Mouse (Mus musculus): ENCODE data around the gene Ralgapb. TPM values are rescaled to one million over a fixed set of nuclear protein-coding genes. Genes with fewer than 3 reads are reported as not detected.
"Not testable (repeated sequence)": the region's sequence is repeated elsewhere in the genome, so short reads cannot be mapped to it uniquely, and the experiment has no call there.

Ralgapb gene
- polyA plus RNA-seq, 1 experiment from 2014 or later = 20.6 TPM

- H3K36me3 ChIP-seq (replicated peaks; ENCODE audit: control insufficient read depth, insufficient read depth, low read depth, low read length) = no peaks in the 10 kb centered on the region
- no peak overlapping the region for H3K27ac ChIP-seq (replicated peaks; ENCODE audit: low read depth, low read length)
- DNase-seq (ENCODE audit: low spot score) = peak; percentile 93
- peaks cover 5% of the 10 kb centered on the region; the same call in 1 of the 2 replicates for H3K27me3 ChIP-seq (ENCODE audit: control insufficient read depth, insufficient read depth, low read length)
- no peak overlapping the region for H3K4me3 ChIP-seq (ENCODE audit: low read depth, low read length)
- no peaks in the 10 kb centered on the region for H3K9me3 ChIP-seq (replicated peaks; ENCODE audit: control insufficient read depth, low read length)
- no peak overlapping the region for H3K4me2 ChIP-seq (ENCODE audit: low read depth, low read length)
- no peak for ATAC-seq (replicated peaks; ENCODE audit: insufficient number of reproducible peaks, low FRiP score, low TSS enrichment, low read depth)
- no peak overlapping the region for H3K9ac ChIP-seq (replicated peaks; ENCODE audit: low read length)
- no peaks in the 10 kb centered on the region for H3K4me1 ChIP-seq (ENCODE audit: control insufficient read depth, insufficient read depth, low read length)
- 46% methylated on average over 13 of the region's 13 CpGs for WGBS
Measured at GRCm38 (mm10) chr2:158379354-158380078, 30.1 kb upstream of the Ralgapb start.

- Histone ChIP-seq H3K9ac (replicated peaks; ENCODE audit: low read length) (no peak overlapping the region), H3K36me3 (replicated peaks; ENCODE audit: control insufficient read depth, insufficient read depth, low read depth, low read length) (no peaks in the 10 kb centered on the region), H3K9me3 (replicated peaks; ENCODE audit: control insufficient read depth, low read length) (no peaks in the 10 kb centered on the region), H3K27ac (replicated peaks; ENCODE audit: low read depth, low read length) (no peak overlapping the region), H3K4me1 (ENCODE audit: control insufficient read depth, insufficient read depth, low read length) (no peaks in the 10 kb centered on the region), H3K27me3 (ENCODE audit: control insufficient read depth, insufficient read depth, low read length) (no peaks in the 10 kb centered on the region), H3K4me3 (ENCODE audit: low read depth, low read length) (no peak overlapping the region), H3K4me2 (ENCODE audit: low read depth, low read length) (no peak overlapping the region)
- WGBS = 39% methylated on average over 8 of the region's 8 CpGs
- ATAC-seq (replicated peaks; ENCODE audit: insufficient number of reproducible peaks, low FRiP score, low TSS enrichment, low read depth) (no peak), DNase-seq (ENCODE audit: low spot score) (no peak)
Measured at GRCm38 (mm10) chr2:158386072-158386471, 23.6 kb upstream of the Ralgapb start.

GRCm38 (mm10) chr2:158389421-158389820 lies 20.2 kb upstream of the Ralgapb start:
- Histone ChIP-seq H3K27me3 (ENCODE audit: control insufficient read depth, insufficient read depth, low read length) (no peaks in the 10 kb centered on the region), H3K4me2 (ENCODE audit: low read depth, low read length) (no peak overlapping the region), H3K9ac (replicated peaks; ENCODE audit: low read length) (no peak overlapping the region), H3K36me3 (replicated peaks; ENCODE audit: control insufficient read depth, insufficient read depth, low read depth, low read length) (no peaks in the 10 kb centered on the region), H3K27ac (replicated peaks; ENCODE audit: low read depth, low read length) (no peak overlapping the region), H3K9me3 (replicated peaks; ENCODE audit: control insufficient read depth, low read length) (no peaks in the 10 kb centered on the region), H3K4me3 (ENCODE audit: low read depth, low read length) (no peak overlapping the region), H3K4me1 (ENCODE audit: control insufficient read depth, insufficient read depth, low read length) (no peaks in the 10 kb centered on the region)
- DNase-seq (ENCODE audit: low spot score) = no peak
- no peak for ATAC-seq (replicated peaks; ENCODE audit: insufficient number of reproducible peaks, low FRiP score, low TSS enrichment, low read depth)
- WGBS = 71% methylated on average over 7 of the region's 7 CpGs

- no peak overlapping the region for H3K4me3 ChIP-seq (ENCODE audit: low read depth, low read length)
- no peaks in the 10 kb centered on the region for H3K36me3 ChIP-seq (replicated peaks; ENCODE audit: control insufficient read depth, insufficient read depth, low read depth, low read length)
- H3K9ac ChIP-seq (replicated peaks; ENCODE audit: low read length) = no peak overlapping the region
- H3K27ac ChIP-seq (replicated peaks; ENCODE audit: low read depth, low read length) = no peak overlapping the region
- WGBS = 86% methylated on average over 6 of the region's 6 CpGs
- no peaks in the 10 kb centered on the region for H3K9me3 ChIP-seq (replicated peaks; ENCODE audit: control insufficient read depth, low read length)
- no peaks in the 10 kb centered on the region for H3K27me3 ChIP-seq (ENCODE audit: control insufficient read depth, insufficient read depth, low read length)
- no peaks in the 10 kb centered on the region for H3K4me1 ChIP-seq (ENCODE audit: control insufficient read depth, insufficient read depth, low read length)
- no peak for DNase-seq (ENCODE audit: low spot score)
- no peak overlapping the region for H3K4me2 ChIP-seq (ENCODE audit: low read depth, low read length)
- ATAC-seq (replicated peaks; ENCODE audit: insufficient number of reproducible peaks, low FRiP score, low TSS enrichment, low read depth) = no peak
Measured at GRCm38 (mm10) chr2:158396369-158396768, 13.3 kb upstream of the Ralgapb start.

- not testable (repeated sequence) for H3K36me3 ChIP-seq (replicated peaks; ENCODE audit: control insufficient read depth, insufficient read depth, low read depth, low read length); H3K9me3 ChIP-seq (replicated peaks; ENCODE audit: control insufficient read depth, low read length); H3K4me2 ChIP-seq (ENCODE audit: low read depth, low read length); H3K27me3 ChIP-seq (ENCODE audit: control insufficient read depth, insufficient read depth, low read length); H3K9ac ChIP-seq (replicated peaks; ENCODE audit: low read length); ATAC-seq (replicated peaks; ENCODE audit: insufficient number of reproducible peaks, low FRiP score, low TSS enrichment, low read depth); H3K4me3 ChIP-seq (ENCODE audit: low read depth, low read length); H3K27ac ChIP-seq (replicated peaks; ENCODE audit: low read depth, low read length); DNase-seq (ENCODE audit: low spot score); H3K4me1 ChIP-seq (ENCODE audit: control insufficient read depth, insufficient read depth, low read length)
- WGBS = 63% methylated on average over 13 of the region's 13 CpGs
Measured at GRCm38 (mm10) chr2:158397140-158397539, 12.5 kb upstream of the Ralgapb start.

- H3K4me1 ChIP-seq (ENCODE audit: control insufficient read depth, insufficient read depth, low read length) = no peaks in the 10 kb centered on the region
- no peaks in the 10 kb centered on the region for H3K27me3 ChIP-seq (ENCODE audit: control insufficient read depth, insufficient read depth, low read length)
- ATAC-seq (replicated peaks; ENCODE audit: insufficient number of reproducible peaks, low FRiP score, low TSS enrichment, low read depth) (no peak), DNase-seq (ENCODE audit: low spot score) (no peak)
- H3K27ac ChIP-seq (replicated peaks; ENCODE audit: low read depth, low read length) = no peak overlapping the region
- no peaks in the 10 kb centered on the region for H3K9me3 ChIP-seq (replicated peaks; ENCODE audit: control insufficient read depth, low read length)
- WGBS = 80% methylated on average over 7 of the region's 7 CpGs
- no peak overlapping the region for H3K4me2 ChIP-seq (ENCODE audit: low read depth, low read length)
- H3K4me3 ChIP-seq (ENCODE audit: low read depth, low read length) = no peak overlapping the region
- no peaks in the 10 kb centered on the region for H3K36me3 ChIP-seq (replicated peaks; ENCODE audit: control insufficient read depth, insufficient read depth, low read depth, low read length)
- no peak overlapping the region for H3K9ac ChIP-seq (replicated peaks; ENCODE audit: low read length)
Measured at GRCm38 (mm10) chr2:158402915-158403314, 6.7 kb upstream of the Ralgapb start.

- peak overlapping the region; percentile 88 for H3K4me3 ChIP-seq (ENCODE audit: low read depth, low read length)
- peak overlapping the region; percentile 30 for H3K4me2 ChIP-seq (ENCODE audit: low read depth, low read length)
- DNase-seq (ENCODE audit: low spot score) = no peak
- no peaks in the 10 kb centered on the region for H3K9me3 ChIP-seq (replicated peaks; ENCODE audit: control insufficient read depth, low read length)
- 27% methylated on average over 14 of the region's 14 CpGs for WGBS
- H3K36me3 ChIP-seq (replicated peaks; ENCODE audit: control insufficient read depth, insufficient read depth, low read depth, low read length) = no peaks in the 10 kb centered on the region
- H3K27ac ChIP-seq (replicated peaks; ENCODE audit: low read depth, low read length) = no peak overlapping the region
- H3K27me3 ChIP-seq (ENCODE audit: control insufficient read depth, insufficient read depth, low read length) = no peaks in the 10 kb centered on the region
- no peak overlapping the region for H3K9ac ChIP-seq (replicated peaks; ENCODE audit: low read length)
- ATAC-seq (replicated peaks; ENCODE audit: insufficient number of reproducible peaks, low FRiP score, low TSS enrichment, low read depth) = no peak; the same call in 1 of the 2 replicates
- no peaks in the 10 kb centered on the region for H3K4me1 ChIP-seq (ENCODE audit: control insufficient read depth, insufficient read depth, low read length)
Measured at GRCm38 (mm10) chr2:158408997-158409594, 552 bp upstream of the Ralgapb start.
